Mouse (Mus musculus): ENCODE results near the gene Ostc. TPM values are rescaled to one million over a fixed set of nuclear protein-coding genes. Genes with fewer than 3 reads are reported as not detected.

Ostc gene
- polyA plus RNA-seq, 1 experiment from 2014 or later, result 333 TPM

GRCm38 (mm10) chr3:130716555-130716954 is 7.3 kb upstream of the Ostc start:
- Histone ChIP-seq H3K4me2 (ENCODE audit: low read depth) (no peak overlapping the region), H3K27me3 (ENCODE audit: control insufficient read depth, insufficient read depth, low read length) (no peaks in the 10 kb centered on the region), H3K9me3 (ENCODE audit: control insufficient read depth, low read length) (no peaks in the 10 kb centered on the region), H3K27ac (ENCODE audit: low read depth, low read length) (no peak overlapping the region), H3K4me3 (ENCODE audit: low read depth, low read length) (no peak overlapping the region), H3K4me1 (ENCODE audit: control insufficient read depth, insufficient read depth, low read length) (no peaks in the 10 kb centered on the region), H3K36me3 (ENCODE audit: control insufficient read depth, insufficient read depth, low read length) (no peaks in the 10 kb centered on the region), H3K9ac (ENCODE audit: low read length) (no peak overlapping the region)
- ATAC-seq (ENCODE audit: insufficient read depth, low FRiP score, low TSS enrichment), result no peak
- DNase-seq (ENCODE audit: low spot score), result no peak
- WGBS, result 88% methylated on average over 7 of the region's 7 CpGs

- ATAC-seq (ENCODE audit: insufficient read depth, low FRiP score, low TSS enrichment), result no peak
- Histone ChIP-seq H3K4me3 (ENCODE audit: low read depth, low read length) (peak overlapping the region; percentile 9), H3K36me3 (ENCODE audit: control insufficient read depth, insufficient read depth, low read length) (no peaks in the 10 kb centered on the region), H3K4me2 (ENCODE audit: low read depth) (peak overlapping the region; percentile 34), H3K27ac (ENCODE audit: low read depth, low read length) (no peak overlapping the region), H3K9ac (ENCODE audit: low read length) (peak overlapping the region; percentile 3; the same call in 1 of the 2 replicates), H3K4me1 (ENCODE audit: control insufficient read depth, insufficient read depth, low read length) (no peaks in the 10 kb centered on the region), H3K27me3 (ENCODE audit: control insufficient read depth, insufficient read depth, low read length) (no peaks in the 10 kb centered on the region), H3K9me3 (ENCODE audit: control insufficient read depth, low read length) (no peaks in the 10 kb centered on the region)
- DNase-seq (ENCODE audit: low spot score), result peak; percentile 56
- WGBS, result 20% methylated on average over 22 of the region's 22 CpGs
Observed at GRCm38 (mm10) chr3:130714775-130715568, 5.7 kb upstream of the Ostc start.

GRCm38 (mm10) chr3:130712891-130713290 is 3.6 kb upstream of the Ostc start:
- no peak overlapping the region for H3K4me2 ChIP-seq (ENCODE audit: low read depth)
- H3K9me3 ChIP-seq (ENCODE audit: control insufficient read depth, low read length), result no peaks in the 10 kb centered on the region
- DNase-seq (ENCODE audit: low spot score) (no peak), ATAC-seq (ENCODE audit: insufficient read depth, low FRiP score, low TSS enrichment) (no peak)
- H3K4me1 ChIP-seq (ENCODE audit: control insufficient read depth, insufficient read depth, low read length), result peaks cover 6% of the 10 kb centered on the region
- H3K4me3 ChIP-seq (ENCODE audit: low read depth, low read length), result no peak overlapping the region
- H3K27ac ChIP-seq (ENCODE audit: low read depth, low read length), result no peak overlapping the region
- H3K27me3 ChIP-seq (ENCODE audit: control insufficient read depth, insufficient read depth, low read length), result no peaks in the 10 kb centered on the region
- 57% methylated on average over 6 of the region's 6 CpGs for WGBS
- no peak overlapping the region for H3K9ac ChIP-seq (ENCODE audit: low read length)
- no peaks in the 10 kb centered on the region for H3K36me3 ChIP-seq (ENCODE audit: control insufficient read depth, insufficient read depth, low read length)

GRCm38 (mm10) chr3:130710103-130710502 is 859 bp upstream of the Ostc start:
- ATAC-seq (ENCODE audit: insufficient read depth, low FRiP score, low TSS enrichment), result no peak
- Histone ChIP-seq H3K9me3 (ENCODE audit: control insufficient read depth, low read length) (no peaks in the 10 kb centered on the region), H3K27me3 (ENCODE audit: control insufficient read depth, insufficient read depth, low read length) (no peaks in the 10 kb centered on the region), H3K9ac (ENCODE audit: low read length) (no peak overlapping the region), H3K4me2 (ENCODE audit: low read depth) (peak overlapping the region; percentile 36), H3K4me1 (ENCODE audit: control insufficient read depth, insufficient read depth, low read length) (peaks cover 9% of the 10 kb centered on the region), H3K36me3 (ENCODE audit: control insufficient read depth, insufficient read depth, low read length) (no peaks in the 10 kb centered on the region), H3K27ac (ENCODE audit: low read depth, low read length) (no peak overlapping the region), H3K4me3 (ENCODE audit: low read depth, low read length) (no peak overlapping the region)
- DNase-seq (ENCODE audit: low spot score), result no peak
- 58% methylated on average over 7 of the region's 7 CpGs for WGBS

- H3K4me2 ChIP-seq (ENCODE audit: low read depth), result peak overlapping the region; percentile 86
- ATAC-seq (ENCODE audit: insufficient read depth, low FRiP score, low TSS enrichment) (no peak), DNase-seq (ENCODE audit: low spot score) (no peak)
- peaks cover 9% of the 10 kb centered on the region for H3K4me1 ChIP-seq (ENCODE audit: control insufficient read depth, insufficient read depth, low read length)
- H3K27me3 ChIP-seq (ENCODE audit: control insufficient read depth, insufficient read depth, low read length), result no peaks in the 10 kb centered on the region
- H3K9ac ChIP-seq (ENCODE audit: low read length), result peak overlapping the region; percentile 86
- no peak overlapping the region for H3K27ac ChIP-seq (ENCODE audit: low read depth, low read length)
- peak overlapping the region; percentile 83 for H3K4me3 ChIP-seq (ENCODE audit: low read depth, low read length)
- WGBS, result 3% methylated on average over 5 of the region's 5 CpGs
- no peaks in the 10 kb centered on the region for H3K9me3 ChIP-seq (ENCODE audit: control insufficient read depth, low read length)
- no peaks in the 10 kb centered on the region; the same call in 1 of the 2 replicates for H3K36me3 ChIP-seq (ENCODE audit: control insufficient read depth, insufficient read depth, low read length)
Observed at GRCm38 (mm10) chr3:130708529-130708928, 715 bp downstream of the Ostc start.

GRCm38 (mm10) chr3:130702289-130702688 is 7.0 kb downstream of the Ostc start:
- Histone ChIP-seq H3K36me3 (ENCODE audit: control insufficient read depth, insufficient read depth, low read length) (peaks cover 4% of the 10 kb centered on the region), H3K9ac (ENCODE audit: low read length) (no peak overlapping the region), H3K27ac (ENCODE audit: low read depth, low read length) (no peak overlapping the region), H3K4me1 (ENCODE audit: control insufficient read depth, insufficient read depth, low read length) (no peaks in the 10 kb centered on the region), H3K4me2 (ENCODE audit: low read depth) (no peak overlapping the region), H3K27me3 (ENCODE audit: control insufficient read depth, insufficient read depth, low read length) (no peaks in the 10 kb centered on the region), H3K4me3 (ENCODE audit: low read depth, low read length) (no peak overlapping the region), H3K9me3 (ENCODE audit: control insufficient read depth, low read length) (no peaks in the 10 kb centered on the region)
- DNase-seq (ENCODE audit: low spot score) (no peak), ATAC-seq (ENCODE audit: insufficient read depth, low FRiP score, low TSS enrichment) (no peak)
- 82% methylated on average over 6 of the region's 6 CpGs for WGBS

GRCm38 (mm10) chr3:130697622-130698021 is 11.6 kb downstream of the Ostc start:
- no peak overlapping the region for H3K4me2 ChIP-seq (ENCODE audit: low read depth)
- DNase-seq (ENCODE audit: low spot score) (no peak), ATAC-seq (ENCODE audit: insufficient read depth, low FRiP score, low TSS enrichment) (no peak)
- H3K36me3 ChIP-seq (ENCODE audit: control insufficient read depth, insufficient read depth, low read length), result peaks cover 11% of the 10 kb centered on the region; the same call in 1 of the 2 replicates
- no peak overlapping the region for H3K9ac ChIP-seq (ENCODE audit: low read length)
- H3K4me3 ChIP-seq (ENCODE audit: low read depth, low read length), result no peak overlapping the region
- WGBS, result 82% methylated on average over 4 of the region's 4 CpGs
- no peak overlapping the region for H3K27ac ChIP-seq (ENCODE audit: low read depth, low read length)
- no peaks in the 10 kb centered on the region for H3K4me1 ChIP-seq (ENCODE audit: control insufficient read depth, insufficient read depth, low read length)
- H3K27me3 ChIP-seq (ENCODE audit: control insufficient read depth, insufficient read depth, low read length), result no peaks in the 10 kb centered on the region
- H3K9me3 ChIP-seq (ENCODE audit: control insufficient read depth, low read length), result no peaks in the 10 kb centered on the region

GRCm38 (mm10) chr3:130694705-130695104 is 14.5 kb downstream of the Ostc start:
- H3K4me2 ChIP-seq (ENCODE audit: low read depth), result no peak overlapping the region
- no peak overlapping the region for H3K27ac ChIP-seq (ENCODE audit: low read depth, low read length)
- peaks cover 6% of the 10 kb centered on the region; the same call in 1 of the 2 replicates for H3K4me1 ChIP-seq (ENCODE audit: control insufficient read depth, insufficient read depth, low read length)
- DNase-seq (ENCODE audit: low spot score) (no peak), ATAC-seq (ENCODE audit: insufficient read depth, low FRiP score, low TSS enrichment) (0 out of 2 replicates have a peak, but pooled peaks have one; percentile 21)
- no peak overlapping the region for H3K9ac ChIP-seq (ENCODE audit: low read length)
- WGBS, result 92% methylated on average over 7 of the region's 7 CpGs
- H3K4me3 ChIP-seq (ENCODE audit: low read depth, low read length), result no peak overlapping the region
- no peaks in the 10 kb centered on the region for H3K9me3 ChIP-seq (ENCODE audit: control insufficient read depth, low read length)
- peaks cover 9% of the 10 kb centered on the region; the same call in 1 of the 2 replicates for H3K36me3 ChIP-seq (ENCODE audit: control insufficient read depth, insufficient read depth, low read length)
- H3K27me3 ChIP-seq (ENCODE audit: control insufficient read depth, insufficient read depth, low read length), result no peaks in the 10 kb centered on the region

- H3K9ac ChIP-seq (ENCODE audit: low read length), result no peak overlapping the region
- H3K27ac ChIP-seq (ENCODE audit: low read depth, low read length), result no peak overlapping the region
- H3K4me2 ChIP-seq (ENCODE audit: low read depth), result no peak overlapping the region
- H3K4me3 ChIP-seq (ENCODE audit: low read depth, low read length), result no peak overlapping the region
- H3K27me3 ChIP-seq (ENCODE audit: control insufficient read depth, insufficient read depth, low read length), result no peaks in the 10 kb centered on the region
- H3K36me3 ChIP-seq (ENCODE audit: control insufficient read depth, insufficient read depth, low read length), result peaks cover 9% of the 10 kb centered on the region; the same call in 1 of the 2 replicates
- 73% methylated on average over 9 of the region's 9 CpGs for WGBS
- peaks cover 6% of the 10 kb centered on the region; the same call in 1 of the 2 replicates for H3K4me1 ChIP-seq (ENCODE audit: control insufficient read depth, insufficient read depth, low read length)
- no peaks in the 10 kb centered on the region for H3K9me3 ChIP-seq (ENCODE audit: control insufficient read depth, low read length)
- peak; percentile 20 for DNase-seq (ENCODE audit: low spot score)
- no peak for ATAC-seq (ENCODE audit: insufficient read depth, low FRiP score, low TSS enrichment)
Observed at GRCm38 (mm10) chr3:130694041-130694593, 15.1 kb downstream of the Ostc start.

Measured in neural tube, embryonic 11.5 days (tissue).